Mouse (Mus musculus): ENCODE data around the gene Mmp23.
"Not testable (repeated sequence)": the region's sequence is repeated elsewhere in the genome, so short reads cannot be mapped to it uniquely, and the experiment has no call there.

Gene Mmp23

DNA sequence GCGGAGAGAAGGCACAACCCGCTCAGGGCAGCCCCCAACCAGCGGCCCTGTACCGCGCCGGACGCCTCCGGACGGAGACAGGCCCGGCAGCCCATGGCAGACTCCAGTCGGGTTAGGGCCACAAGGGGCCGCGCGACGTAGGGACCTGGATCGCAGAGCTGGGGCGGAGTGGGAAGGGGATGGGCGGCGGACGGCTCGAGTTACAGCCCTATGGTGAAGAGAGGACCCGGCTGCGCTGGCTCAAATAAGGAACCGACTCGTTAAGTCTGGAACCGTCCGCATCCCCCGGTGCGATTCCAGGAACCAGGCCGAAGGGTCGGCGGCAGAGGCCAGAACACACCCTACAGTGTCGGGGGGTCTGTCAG lies at the start of gene Mmp23:
Mmp23 (minus strand) TSS at position 299 of the 365 bp plus-strand sequence.
- DNase-seq (ENCODE audit: low spot score in 2 of 2) = peak; percentile 55 to 68

DNA sequence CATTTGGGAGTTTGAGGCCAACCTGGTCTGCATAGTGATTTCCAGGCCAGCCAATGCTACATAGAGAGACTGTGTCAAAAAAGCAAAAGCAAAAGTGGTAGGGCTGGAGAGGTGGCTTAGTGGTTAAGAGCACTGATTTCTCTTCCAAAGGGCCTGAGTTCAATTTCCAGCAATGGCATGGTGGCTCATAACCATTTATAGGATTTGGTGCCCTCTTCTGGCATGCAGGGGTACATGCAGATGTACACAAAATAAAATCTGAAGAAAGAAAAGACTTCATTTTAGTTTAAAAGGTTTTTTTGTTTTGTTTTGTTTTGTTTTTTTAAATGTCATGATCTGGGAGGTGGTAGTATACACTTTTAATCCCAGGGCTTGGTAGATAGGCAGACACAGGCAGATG lies 47.2 kb upstream of the Mmp23 start:
- no peak for DNase-seq (ENCODE audit: low spot score in 2 of 2)

DNA sequence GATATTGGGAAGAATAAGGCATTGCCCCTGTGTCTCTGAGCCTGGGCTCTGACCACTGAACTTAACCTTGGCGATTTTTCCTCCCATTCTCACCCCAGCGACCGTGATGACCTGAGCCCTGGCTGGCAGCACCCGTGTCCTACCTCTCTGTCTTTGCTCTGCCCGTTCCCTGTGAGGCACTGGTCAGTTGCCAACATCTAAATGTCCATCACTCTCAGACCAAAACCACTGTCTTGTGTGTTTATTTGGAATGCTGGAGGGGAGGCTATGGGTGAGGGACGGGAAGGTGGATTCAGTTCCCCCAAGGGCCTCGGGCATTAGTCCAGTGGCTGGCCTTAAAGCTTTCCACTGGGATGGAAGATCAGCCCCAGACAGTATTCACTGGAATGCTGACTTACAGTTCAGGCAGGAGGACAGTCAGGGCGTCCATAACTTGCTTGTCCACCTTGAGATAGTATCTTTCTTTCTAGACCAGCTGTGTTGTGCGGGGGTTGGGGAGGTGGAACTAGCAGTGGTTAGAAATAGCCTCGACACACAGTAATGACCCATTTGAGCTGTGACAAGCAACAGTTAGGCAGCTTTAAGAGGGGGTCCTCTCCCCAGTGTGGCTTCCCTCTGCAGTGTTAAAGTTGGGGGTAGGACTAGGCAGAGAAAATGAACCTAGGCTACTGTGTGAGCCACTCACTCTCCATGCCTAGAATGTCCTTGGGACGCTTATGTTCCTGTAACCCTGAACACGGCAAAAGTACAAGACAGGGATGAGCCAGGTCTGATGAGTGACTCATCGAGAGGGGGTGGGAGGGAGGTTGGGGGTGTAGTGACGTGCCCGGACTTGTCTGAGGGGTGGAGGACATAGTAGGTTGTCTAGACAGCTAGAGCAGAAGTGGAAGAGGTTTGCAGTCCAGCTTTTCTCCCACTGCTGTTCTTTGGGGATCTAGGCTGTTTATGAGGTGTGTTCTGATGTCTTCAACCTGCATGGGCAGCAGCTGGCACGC lies 43.4 kb upstream of the Mmp23 start:
- no peak for DNase-seq (ENCODE audit: low spot score in 2 of 2)

DNA sequence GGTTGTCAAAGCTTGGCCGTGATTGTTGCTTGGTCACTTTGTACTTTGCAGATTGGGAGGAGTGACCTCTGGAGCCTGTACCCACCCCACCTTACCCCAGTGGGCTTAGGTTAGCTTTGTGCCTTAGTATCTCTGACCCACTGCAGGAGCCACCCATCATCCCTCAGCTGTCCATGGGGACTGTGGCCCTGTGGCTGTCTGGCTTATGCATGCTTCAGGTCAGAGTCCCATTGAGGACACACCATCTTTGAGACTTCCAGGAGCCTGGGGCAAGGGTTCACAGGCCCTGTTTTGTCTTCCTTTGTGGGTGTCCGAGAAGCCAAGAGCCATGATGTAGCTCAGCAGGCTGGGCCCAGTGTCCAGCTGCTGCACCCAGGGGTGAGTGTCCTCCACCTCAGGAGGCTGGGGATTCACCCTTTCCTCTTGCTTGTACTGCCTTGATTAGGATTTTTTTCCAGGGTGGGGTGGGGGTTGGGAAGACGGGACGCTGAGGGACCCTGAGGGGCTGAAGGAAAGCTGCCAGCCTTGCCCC lies 42.4 kb upstream of the Mmp23 start:
- no peak for DNase-seq (ENCODE audit: low spot score in 2 of 2)

- peak; percentile 39 to 57 for DNase-seq (ENCODE audit: low spot score in 2 of 2)
These were observed 41.6 kb upstream of the Mmp23 start for GRCm38 (mm10) chr4:155694482-155695401.

GRCm38 (mm10) chr4:155694111-155694481 lies 40.9 kb upstream of the Mmp23 start, which contains the start of gene Fndc10:
Gene Fndc10, plus strand, starts transcription at chr4:155694342.
- DNase-seq (ENCODE audit: low spot score in 2 of 2) = peak; percentile 55 to 56

DNA sequence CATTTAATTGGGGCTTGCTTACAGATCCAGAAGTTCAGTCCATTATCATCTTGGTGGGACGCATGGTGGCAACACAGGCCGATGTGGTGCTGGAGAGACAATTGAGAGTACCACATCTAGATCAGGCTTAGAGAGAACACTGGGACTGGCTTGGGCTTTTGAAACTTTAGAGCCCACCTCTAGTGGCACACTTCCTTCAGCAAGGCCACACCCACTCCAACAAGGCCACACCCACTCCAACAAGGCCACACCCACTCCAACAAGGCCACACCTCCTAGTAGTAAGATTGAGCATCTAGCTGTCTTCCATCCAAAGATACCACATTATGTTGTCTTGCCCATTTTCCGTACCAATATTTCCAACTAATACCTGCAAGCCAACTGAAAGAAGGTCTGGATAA lies 39.2 kb upstream of the Mmp23 start:
- DNase-seq (ENCODE audit: low spot score in 2 of 2) = no peak

DNA sequence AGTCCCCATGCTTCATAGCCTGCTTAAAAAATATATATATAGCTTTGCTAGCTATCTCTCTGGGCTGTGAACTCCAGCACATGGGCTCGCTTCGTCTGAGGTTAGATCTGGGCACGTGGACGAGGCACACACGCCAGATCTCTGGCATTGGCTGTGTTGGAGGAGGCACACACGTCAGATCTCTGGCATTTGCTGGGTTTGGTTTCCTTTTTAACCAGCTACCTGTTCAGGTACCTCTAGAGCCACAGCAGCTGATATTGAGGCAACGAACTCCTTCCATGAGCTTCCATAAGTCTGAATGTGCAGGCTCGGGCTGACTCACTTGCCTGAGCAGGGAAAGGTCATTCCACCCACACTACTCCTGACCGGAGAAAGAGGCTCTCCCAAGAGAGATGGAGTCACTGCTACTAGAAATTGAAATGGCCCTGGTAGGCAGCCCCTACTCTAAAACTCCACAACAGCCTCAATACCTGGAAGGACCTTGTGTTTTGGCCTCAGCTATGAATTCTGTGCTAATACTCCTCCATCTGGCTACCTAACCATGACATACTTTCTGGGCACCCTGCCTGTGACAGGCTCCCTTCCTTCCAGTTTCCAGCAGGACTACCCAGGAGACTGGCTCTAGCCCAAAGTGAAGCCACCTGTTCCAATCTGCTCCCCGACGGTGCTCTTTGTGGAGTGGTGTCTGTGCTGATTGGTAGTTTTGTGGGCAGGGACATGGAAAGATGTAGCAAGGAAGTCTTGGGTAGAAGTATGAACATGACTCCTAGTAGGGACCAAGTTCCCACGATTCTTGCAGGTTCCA lies 37.6 kb upstream of the Mmp23 start:
- no peak for DNase-seq (ENCODE audit: low spot score in 2 of 2)

- DNase-seq (ENCODE audit: low spot score in 2 of 2) = not testable (repeated sequence)
These were observed 34.6 kb upstream of the Mmp23 start for GRCm38 (mm10) chr4:155687764-155688163.

DNA sequence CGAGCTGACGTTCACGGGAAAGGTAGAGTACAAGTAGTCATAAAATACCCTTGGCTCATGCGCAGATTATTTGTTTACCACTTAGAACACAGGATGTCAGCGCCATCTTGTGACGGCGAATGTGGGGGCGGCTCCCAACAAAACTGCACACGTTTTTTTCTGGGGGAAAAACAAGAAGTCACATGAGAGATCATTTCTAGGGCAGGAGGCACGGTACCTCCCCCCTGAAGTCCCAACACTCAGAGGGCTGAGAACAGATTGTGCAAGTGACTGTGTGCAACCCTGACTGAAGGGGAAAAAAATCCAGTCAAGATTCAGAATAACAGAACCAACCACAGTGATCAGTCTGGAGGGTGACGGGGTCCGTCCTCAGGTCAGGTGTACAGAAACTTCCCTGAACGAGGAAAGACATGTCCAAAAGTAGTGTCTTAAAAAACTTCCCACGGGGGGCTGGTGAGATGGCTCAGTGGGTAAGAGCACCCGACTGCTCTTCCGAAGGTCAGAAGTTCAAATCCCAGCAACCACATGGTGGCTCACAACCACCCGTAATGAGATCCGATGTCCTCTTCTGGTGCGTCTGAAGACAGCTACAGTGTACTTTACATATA lies 30.6 kb upstream of the Mmp23 start:
- not testable (repeated sequence) for DNase-seq (ENCODE audit: low spot score in 2 of 2)

GRCm38 (mm10) chr4:155675991-155676390 lies 22.8 kb upstream of the Mmp23 start:
- no peak for DNase-seq (ENCODE audit: low spot score in 2 of 2)

DNA sequence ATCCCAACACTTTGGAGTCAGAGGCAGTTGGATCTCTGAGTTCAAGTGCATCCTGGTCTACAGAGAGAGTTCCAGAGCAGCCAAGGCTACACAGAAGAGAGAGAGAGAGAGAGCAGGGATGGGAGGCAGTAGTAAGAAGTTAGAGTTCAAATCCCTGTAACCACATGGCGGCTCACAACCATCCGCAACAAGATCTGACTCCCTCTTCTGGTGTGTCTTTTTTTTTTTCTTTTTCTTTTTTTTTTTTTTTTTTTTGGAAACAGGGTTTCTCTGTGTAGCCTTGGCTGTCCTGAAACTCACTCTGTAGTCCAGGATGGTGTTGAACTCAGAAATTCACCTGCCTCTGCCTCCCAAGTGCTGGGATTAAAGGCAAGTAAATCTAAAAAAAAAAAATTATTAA lies 18.9 kb upstream of the Mmp23 start:
- DNase-seq (ENCODE audit: low spot score in 2 of 2) = no peak

- not testable (repeated sequence) for DNase-seq (ENCODE audit: low spot score in 2 of 2)
These were observed 17.1 kb upstream of the Mmp23 start for GRCm38 (mm10) chr4:155670236-155670635.

GRCm38 (mm10) chr4:155669598-155670075 lies 16.5 kb upstream of the Mmp23 start:
- DNase-seq (ENCODE audit: low spot score in 2 of 2) = no peak

DNA sequence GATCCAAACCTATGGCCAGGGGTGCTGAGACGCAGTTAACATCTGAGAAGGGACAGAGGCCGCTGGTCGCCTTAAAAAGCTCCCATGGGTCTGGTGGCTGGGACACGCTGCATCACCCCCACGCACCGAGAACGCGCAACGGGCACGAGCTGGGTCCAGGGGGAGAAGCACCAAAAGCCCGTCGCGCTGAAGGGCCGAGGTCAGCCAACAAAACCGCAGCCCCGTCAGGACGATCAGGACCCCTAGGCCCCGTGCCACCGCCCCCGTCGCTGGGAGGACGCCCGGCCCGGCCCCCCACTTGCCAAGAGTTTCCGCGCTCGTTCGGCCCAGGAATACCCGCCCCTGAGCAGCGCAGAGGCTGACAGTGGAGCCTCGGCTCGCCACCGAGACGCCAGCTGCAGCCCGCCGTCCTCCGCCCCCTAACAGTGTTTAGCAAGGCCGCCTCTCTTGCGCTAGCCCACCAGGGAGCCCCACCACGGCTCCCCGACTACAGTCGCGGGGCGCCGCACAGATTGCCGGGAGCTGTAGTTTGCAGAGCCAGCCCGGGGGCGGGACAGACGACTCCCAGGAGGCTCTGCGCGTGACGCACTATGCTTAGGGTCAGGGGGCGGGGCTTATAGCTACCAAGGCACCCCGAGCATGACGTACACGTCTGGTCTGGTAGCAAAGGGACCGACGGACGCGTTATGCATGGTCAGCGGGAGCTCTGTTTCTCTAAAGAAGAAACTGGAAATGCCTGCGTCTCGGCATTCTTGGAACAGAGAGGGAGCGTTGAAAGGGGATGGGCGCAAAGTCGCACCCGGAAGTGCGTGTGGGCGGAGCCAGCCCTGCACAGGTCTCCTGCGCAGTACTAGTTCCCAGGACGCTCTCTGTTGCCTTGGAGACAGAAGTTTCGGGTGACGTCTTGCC lies 15.8 kb upstream of the Mmp23 start, which contains the start of gene Mib2:
Mib2 (minus strand) TSS at position 510 of the 909 bp plus-strand sequence.
- peak; percentile 96 to 98 for DNase-seq (ENCODE audit: low spot score in 2 of 2)

DNA sequence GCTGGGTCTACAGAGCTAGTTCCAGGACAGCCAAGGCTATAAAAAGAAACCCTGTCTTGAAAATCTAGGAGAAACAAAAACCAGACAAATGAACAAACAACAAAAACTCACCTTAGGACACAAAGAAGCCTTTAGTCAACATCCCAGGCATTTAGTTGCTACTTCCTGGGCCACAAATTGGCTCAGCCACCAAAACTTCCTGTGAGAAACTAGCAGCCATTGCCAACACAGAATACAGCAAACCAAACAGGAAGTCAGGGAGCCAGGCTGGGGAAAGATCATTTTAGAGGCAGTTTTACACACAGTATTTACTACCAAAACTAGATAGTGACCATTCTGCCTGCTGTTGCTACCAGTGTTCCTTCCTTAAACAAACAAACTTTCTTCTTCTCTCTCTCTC lies 13.7 kb upstream of the Mmp23 start:
- no peak for DNase-seq (ENCODE audit: low spot score in 2 of 2)

- no peak for DNase-seq (ENCODE audit: low spot score in 2 of 2)
These were observed 7.5 kb upstream of the Mmp23 start for GRCm38 (mm10) chr4:155660641-155661040.

DNA sequence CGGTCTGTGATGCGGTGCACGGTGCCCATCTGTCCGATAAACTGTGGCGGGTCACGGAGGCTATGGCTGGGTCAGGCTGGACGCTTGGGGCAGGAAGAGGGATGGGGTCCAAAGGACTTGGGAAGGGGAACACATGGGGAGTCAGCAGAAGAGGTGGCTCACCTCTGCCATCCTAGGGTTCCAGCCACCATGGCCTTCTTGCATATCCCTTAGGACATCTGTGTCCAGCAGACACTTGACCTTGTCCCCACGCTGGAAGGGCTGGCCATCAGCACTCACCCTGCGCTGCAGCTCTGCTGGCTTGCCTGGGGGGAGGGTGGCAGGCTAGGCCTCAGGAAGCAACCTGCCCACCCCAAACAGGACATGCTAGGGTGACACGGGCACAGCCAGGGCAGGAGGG lies 5.8 kb upstream of the Mmp23 start:
- no peak for DNase-seq (ENCODE audit: low spot score in 2 of 2)

GRCm38 (mm10) chr4:155656214-155656751 lies 3.1 kb upstream of the Mmp23 start:
- no peak for DNase-seq (ENCODE audit: low spot score in 2 of 2)
